Mouse (Mus musculus) forebrain, embryonic 14.5 days (tissue): ENCODE results near the gene Scimp. TPM values are rescaled to one million over a fixed set of nuclear protein-coding genes. Genes with fewer than 3 reads are reported as not detected.

Experiments used
- ATAC-seq: fragments of 200-750 bp; cut with Nextera tagmentation; 2 replicates; pipeline ENCODE4 v1.8.0; 2017; ENCODE audit warnings: mild to moderate bottlenecking, moderate library complexity
- DNase-seq: peaks from one replicate; pipeline ENCODE4 v3.0.0-alpha.2; 2015; ENCODE audit warnings: low spot score
- H3K27ac ChIP-seq: fragments of 300-500 bp; sonication (generic); 2 replicates; pipeline ENCODE4 v1.5.1; 2014; ENCODE audit warnings: low read depth, mild to moderate bottlenecking, control low read depth, low read length, moderate library complexity
- H3K27me3 ChIP-seq: fragments of 300-500 bp; sonication (generic); replicated peaks from 2 replicates; pipeline ENCODE4 v1.6.1; 2014; ENCODE audit warnings: low read length, control low read depth, mixed read lengths; ENCODE audit not compliant: control insufficient read depth, insufficient read depth
- H3K36me3 ChIP-seq: fragments of 300-500 bp; sonication (generic); 2 replicates; pipeline ENCODE4 v1.6.1; 2014; ENCODE audit warnings: low read length, control low read depth; ENCODE audit not compliant: control insufficient read depth, insufficient read depth
- H3K4me1 ChIP-seq: fragments of 300-500 bp; sonication (generic); 2 replicates; pipeline ENCODE4 v1.6.1; 2014; ENCODE audit warnings: antibody characterized with exemption, low read length, control low read depth; ENCODE audit not compliant: control insufficient read depth, insufficient read depth
- H3K4me2 ChIP-seq: fragments of 300-500 bp; sonication (generic); 2 replicates; pipeline ENCODE4 v1.6.1; 2014; ENCODE audit warnings: mild to moderate bottlenecking, control low read depth, low read length
- H3K4me3 ChIP-seq: fragments of 300-500 bp; sonication (generic); 2 replicates; pipeline ENCODE4 v1.5.1; 2014; ENCODE audit warnings: low read depth, low read length, control low read depth
- H3K9ac ChIP-seq: fragments of 300-500 bp; sonication (generic); 2 replicates; pipeline ENCODE4 v1.6.1; 2014; ENCODE audit warnings: mild to moderate bottlenecking, low read length, control low read depth, moderate library complexity
- H3K9me3 ChIP-seq: fragments of 300-500 bp; sonication (generic); replicated peaks from 2 replicates; pipeline ENCODE4 v1.6.1; 2016; ENCODE audit warnings: low read length, control low read depth, mixed read lengths; ENCODE audit not compliant: control insufficient read depth
- WGBS: fragments of 180-500 bp; shearing (Covaris S2); extraction: QIAGEN DNeasy Blood & Tissue Kit; methylation state at CpG from one replicate; pipeline ENCODE4 v1.1.7; 2014; 5-methylcytosine and 5-hydroxymethylcytosine counted together
- polyA plus RNA-seq: library from polyadenylated mRNA; unstranded; fragments of >200 nt; fragmentation: Nextera tagmentation; extraction: Ambion mirVana; gene quantifications from 2 replicates; pipeline ENCODE4 v1.2.1, GENCODE M21; 2014

The Scimp gene
- polyA plus RNA-seq, 1 experiment from 2014 or later = not detected

GRCm38 (mm10) chr11:70837031-70837430, 24.6 kb upstream of the Scimp start:
- WGBS = 97% methylated on average over 3 of the region's 3 CpGs
- H3K4me3 ChIP-seq = no peak overlapping the region
- no peaks in the 10 kb centered on the region for H3K27me3 ChIP-seq
- ATAC-seq = no peak
- no peaks in the 10 kb centered on the region for H3K4me1 ChIP-seq
- H3K9me3 ChIP-seq = no peaks in the 10 kb centered on the region
- H3K27ac ChIP-seq = no peak overlapping the region
- H3K9ac ChIP-seq = no peak overlapping the region
- H3K36me3 ChIP-seq = no peaks in the 10 kb centered on the region
- no peak for DNase-seq
- H3K4me2 ChIP-seq = no peak overlapping the region

DNA sequence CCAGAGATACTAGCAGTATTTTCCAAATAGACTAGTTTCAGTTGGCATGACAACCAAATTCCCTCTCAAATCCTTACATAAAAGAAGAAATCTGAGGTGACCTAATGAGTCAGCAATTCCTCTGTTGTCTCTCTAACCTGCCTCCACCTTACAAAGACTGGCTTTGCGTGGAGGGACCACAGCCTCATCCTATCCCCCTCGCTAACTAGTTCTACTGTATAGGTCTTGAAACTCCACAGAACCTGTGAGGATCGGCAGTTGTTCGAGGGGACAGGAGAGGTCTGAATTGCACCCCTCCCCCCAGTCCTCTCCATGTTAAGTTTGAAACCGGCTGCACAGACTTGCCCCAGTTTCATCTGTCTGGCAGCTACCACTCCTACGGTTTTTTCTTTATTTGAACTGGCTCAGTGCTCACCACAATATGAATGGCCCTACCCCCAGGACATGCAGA, 23.0 kb upstream of the Scimp start:
- 59% methylated on average over 6 of the region's 6 CpGs for WGBS
- H3K4me3 ChIP-seq = no peak overlapping the region
- no peaks in the 10 kb centered on the region for H3K9me3 ChIP-seq
- no peak overlapping the region for H3K27ac ChIP-seq
- no peak for DNase-seq
- no peaks in the 10 kb centered on the region for H3K27me3 ChIP-seq
- no peak overlapping the region for H3K4me2 ChIP-seq
- no peak for ATAC-seq
- H3K9ac ChIP-seq = no peak overlapping the region
- no peaks in the 10 kb centered on the region for H3K36me3 ChIP-seq
- no peaks in the 10 kb centered on the region for H3K4me1 ChIP-seq

DNA sequence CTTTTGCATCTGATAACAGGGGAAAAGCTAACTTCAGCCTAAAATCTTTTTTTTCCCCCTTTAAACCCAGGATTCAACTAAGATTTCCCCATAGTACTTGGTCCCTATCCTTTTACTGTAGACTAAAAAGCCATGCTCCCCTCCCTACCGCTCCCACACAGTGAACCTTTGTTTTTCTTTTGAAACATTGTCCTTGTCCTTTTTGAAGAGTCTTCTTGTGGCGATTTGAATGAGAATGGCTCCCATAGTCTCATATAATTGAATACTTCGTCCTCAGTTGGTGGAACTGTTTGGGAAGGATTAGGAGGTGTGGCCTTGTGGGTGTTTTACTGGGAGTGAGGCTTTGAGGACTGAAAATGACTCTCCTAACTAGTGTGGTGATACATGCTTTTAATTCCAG, 21.4 kb upstream of the Scimp start:
- H3K4me1 ChIP-seq = no peaks in the 10 kb centered on the region
- DNase-seq = no peak
- ATAC-seq = no peak
- no peaks in the 10 kb centered on the region for H3K36me3 ChIP-seq
- H3K27me3 ChIP-seq = no peaks in the 10 kb centered on the region
- H3K4me2 ChIP-seq = no peak overlapping the region
- WGBS = 55% methylated on average over 3 of the region's 3 CpGs
- no peaks in the 10 kb centered on the region for H3K9me3 ChIP-seq
- H3K27ac ChIP-seq = no peak overlapping the region
- H3K4me3 ChIP-seq = no peak overlapping the region
- H3K9ac ChIP-seq = no peak overlapping the region

- no peak overlapping the region for H3K9ac ChIP-seq
- H3K9me3 ChIP-seq = no peaks in the 10 kb centered on the region
- no peak overlapping the region for H3K27ac ChIP-seq
- H3K27me3 ChIP-seq = no peaks in the 10 kb centered on the region
- H3K4me2 ChIP-seq = no peak overlapping the region
- ATAC-seq = no peak
- no peaks in the 10 kb centered on the region for H3K36me3 ChIP-seq
- no peak overlapping the region for H3K4me3 ChIP-seq
- H3K4me1 ChIP-seq = no peaks in the 10 kb centered on the region
- DNase-seq = no peak
These were observed 21.0 kb upstream of the Scimp start for GRCm38 (mm10) chr11:70833408-70833807.

DNA sequence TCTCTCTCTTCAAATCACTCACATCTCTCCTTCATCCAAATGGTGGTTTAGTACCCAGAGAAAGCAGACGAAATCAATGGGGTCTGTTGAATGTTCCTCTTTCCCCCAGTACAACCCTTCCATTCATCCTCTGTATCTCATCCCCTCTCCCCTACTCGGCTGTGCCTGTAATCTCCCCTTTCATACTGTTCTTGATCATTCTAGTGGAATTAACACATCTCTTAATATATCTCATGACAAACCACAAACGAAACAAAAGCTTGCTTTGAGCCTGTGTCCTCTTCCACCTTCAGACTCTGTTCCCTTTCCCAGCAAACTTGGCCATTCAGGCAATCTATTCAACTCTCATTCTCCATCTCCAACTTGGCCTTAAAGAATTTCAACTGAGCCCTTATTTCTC, 18.8 kb upstream of the Scimp start:
- ATAC-seq (no peak), DNase-seq (no peak)
- H3K9me3 ChIP-seq = no peaks in the 10 kb centered on the region
- H3K27me3 ChIP-seq = no peaks in the 10 kb centered on the region
- H3K9ac ChIP-seq = no peak overlapping the region
- no peak overlapping the region for H3K4me3 ChIP-seq
- H3K4me2 ChIP-seq = no peak overlapping the region
- H3K27ac ChIP-seq = no peak overlapping the region
- WGBS = 7% methylated on average over 3 of the region's 3 CpGs
- no peaks in the 10 kb centered on the region for H3K4me1 ChIP-seq
- H3K36me3 ChIP-seq = no peaks in the 10 kb centered on the region

DNA sequence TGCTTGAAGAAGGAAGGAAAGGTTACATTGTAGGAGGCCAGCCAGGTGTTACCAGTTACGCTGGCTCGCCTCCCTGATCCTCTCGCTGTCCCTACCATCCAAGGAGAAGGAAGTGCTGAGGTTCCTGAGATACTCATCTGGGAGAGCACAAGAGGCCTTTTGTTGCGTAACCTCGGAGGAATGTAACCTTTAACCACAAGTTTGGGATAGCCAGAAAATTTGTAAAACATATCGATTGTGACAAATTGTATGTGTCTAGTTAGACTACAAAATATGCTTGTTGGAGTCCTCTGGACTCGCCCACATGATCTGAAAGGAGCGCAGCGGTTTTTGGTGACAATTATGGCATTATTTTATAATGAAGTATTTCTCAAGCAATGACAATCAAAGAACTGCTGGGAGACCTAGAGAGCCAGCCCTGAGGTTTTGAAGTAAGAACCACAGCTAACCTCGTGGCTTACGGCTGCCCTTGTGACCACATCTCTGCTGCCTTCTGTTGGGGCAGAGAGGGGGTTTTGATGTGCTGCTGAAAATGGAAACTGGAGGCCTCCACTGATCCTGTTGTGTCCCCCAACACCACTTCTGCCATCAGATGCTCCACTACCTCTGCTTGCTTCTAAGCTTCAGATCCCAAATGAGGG, 16.7 kb upstream of the Scimp start:
- Histone ChIP-seq H3K27me3 (no peaks in the 10 kb centered on the region), H3K27ac (no peak overlapping the region), H3K9me3 (no peaks in the 10 kb centered on the region), H3K4me2 (no peak overlapping the region), H3K9ac (no peak overlapping the region), H3K4me1 (no peaks in the 10 kb centered on the region), H3K4me3 (no peak overlapping the region), H3K36me3 (no peaks in the 10 kb centered on the region)
- ATAC-seq (no peak), DNase-seq (no peak)
- WGBS = 92% methylated on average over 11 of the region's 11 CpGs

GRCm38 (mm10) chr11:70826207-70826606, 13.8 kb upstream of the Scimp start:
- DNase-seq = no peak
- H3K27ac ChIP-seq = no peak overlapping the region
- no peak overlapping the region for H3K4me2 ChIP-seq
- no peaks in the 10 kb centered on the region for H3K27me3 ChIP-seq
- no peaks in the 10 kb centered on the region for H3K9me3 ChIP-seq
- no peak for ATAC-seq
- H3K9ac ChIP-seq = no peak overlapping the region
- no peak overlapping the region for H3K4me3 ChIP-seq
- H3K4me1 ChIP-seq = no peaks in the 10 kb centered on the region
- no peaks in the 10 kb centered on the region for H3K36me3 ChIP-seq
- 84% methylated on average over 2 of the region's 2 CpGs for WGBS

- Histone ChIP-seq H3K4me1 (no peaks in the 10 kb centered on the region), H3K27me3 (no peaks in the 10 kb centered on the region), H3K4me3 (no peak overlapping the region), H3K9ac (no peak overlapping the region), H3K9me3 (no peaks in the 10 kb centered on the region), H3K27ac (no peak overlapping the region), H3K36me3 (no peaks in the 10 kb centered on the region), H3K4me2 (no peak overlapping the region)
- WGBS = 69% methylated on average over 17 of the region's 17 CpGs
- no peak for DNase-seq
- no peak for ATAC-seq
These were observed 9.6 kb upstream of the Scimp start for GRCm38 (mm10) chr11:70821728-70822591.

DNA sequence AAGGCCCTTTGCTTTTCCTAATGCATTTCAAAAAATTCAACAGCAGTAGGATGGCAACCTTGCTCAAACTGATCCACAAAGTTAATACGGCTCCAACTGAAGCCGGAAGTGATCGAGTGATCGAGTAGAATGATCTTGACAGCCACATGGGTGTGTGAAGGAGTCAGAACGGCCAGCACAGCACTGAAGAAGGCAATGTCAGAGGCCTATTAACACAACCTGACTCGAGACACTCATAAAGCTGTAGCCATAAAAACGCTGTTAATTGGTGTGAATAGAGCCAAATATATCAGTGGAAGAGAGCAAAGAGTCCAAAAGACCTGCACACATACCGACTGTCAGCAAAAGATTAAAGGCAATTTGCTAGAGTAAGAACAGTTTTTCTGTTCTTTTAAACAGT, 7.7 kb upstream of the Scimp start:
- WGBS = 81% methylated on average over 8 of the region's 8 CpGs
- Histone ChIP-seq H3K4me3 (no peak overlapping the region), H3K9ac (no peak overlapping the region), H3K27ac (no peak overlapping the region), H3K4me2 (no peak overlapping the region), H3K27me3 (no peaks in the 10 kb centered on the region), H3K36me3 (no peaks in the 10 kb centered on the region), H3K9me3 (no peaks in the 10 kb centered on the region), H3K4me1 (no peaks in the 10 kb centered on the region)
- no peak for ATAC-seq
- DNase-seq = no peak
